Mouse (Mus musculus) embryo, embryonic 10.5 days (tissue): ENCODE results near the gene Cables2.
A peak's percentile ranks its signal among the peaks of the same experiment; 100 is the strongest.

Experiments
- DNase-seq: peaks from one replicate; pipeline ENCODE4 v3.0.0-alpha.2; 2015; ENCODE audit warnings: low spot score

Cables2 gene

DNA sequence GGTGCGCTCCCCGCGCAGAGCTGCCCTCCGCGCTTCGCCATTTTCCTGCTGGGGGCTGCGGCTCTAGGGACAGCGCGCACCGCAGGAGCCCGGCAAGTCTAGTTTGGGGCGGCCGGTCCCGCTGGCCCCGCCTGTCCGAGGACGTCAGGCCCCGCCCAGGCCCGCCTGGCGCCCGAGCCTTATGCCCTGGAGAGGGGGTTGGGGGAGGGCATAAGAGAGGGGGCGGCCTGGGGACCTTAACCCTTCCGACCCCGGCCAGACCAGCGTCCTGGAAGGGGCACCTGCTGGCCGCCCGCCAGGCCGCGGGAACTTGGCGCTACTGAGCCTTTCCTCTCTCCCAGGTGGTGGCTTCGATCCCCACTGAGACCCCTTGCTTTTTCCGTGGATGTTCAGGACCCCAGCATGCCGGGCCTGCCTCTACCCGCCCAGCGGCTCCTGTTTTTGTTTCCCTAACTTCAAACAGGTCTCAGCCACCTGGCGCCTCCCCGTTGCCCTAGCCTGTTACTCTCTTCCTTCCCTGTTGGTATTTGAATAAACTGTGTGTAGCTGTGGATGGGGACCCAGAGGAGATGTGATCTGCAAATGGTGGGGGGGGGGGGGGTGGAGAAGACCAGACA is 47.4 kb downstream of the Cables2 start, which contains the start of gene Lama5:
Gene Lama5 (minus strand): TSS at position 98 of the 617 bp plus-strand sequence.
- DNase-seq, result peak; percentile 85

DNA sequence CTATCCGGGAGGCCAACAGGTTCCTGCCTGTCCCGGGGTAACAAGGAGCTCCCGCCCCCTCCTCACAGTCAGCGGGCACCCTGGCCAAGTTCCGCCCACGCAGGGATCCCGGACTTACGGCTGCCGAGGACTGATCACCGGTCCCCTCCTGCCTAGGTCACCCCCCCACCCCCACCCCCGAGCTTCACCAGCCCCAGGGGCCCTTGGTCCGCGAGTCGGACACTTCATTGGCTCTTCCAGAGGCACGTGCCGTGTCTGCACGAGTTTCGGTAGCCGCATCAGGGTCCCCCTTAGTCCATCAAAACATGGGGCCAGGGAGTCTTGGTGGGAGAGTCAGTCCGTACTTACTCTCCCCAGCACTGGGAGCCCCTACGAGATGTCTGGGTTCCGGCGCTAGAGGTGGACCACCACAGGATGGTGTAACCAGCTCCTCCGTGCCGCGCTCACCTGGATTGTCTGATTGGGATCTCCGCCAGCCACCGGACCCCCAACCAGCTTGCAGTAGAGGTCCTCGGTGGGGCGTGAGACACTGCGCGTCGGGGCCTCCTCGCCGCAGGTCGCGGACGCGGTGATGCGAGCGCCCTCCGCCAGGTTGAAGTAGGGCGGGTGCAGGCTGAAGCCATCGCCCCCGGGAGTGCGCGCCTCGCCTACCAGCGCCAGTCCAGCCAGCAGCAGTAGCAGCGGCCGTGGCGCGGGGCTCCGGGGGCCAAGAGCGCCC is 48.1 kb downstream of the Cables2 start:
- peak; percentile 62 for DNase-seq

DNA sequence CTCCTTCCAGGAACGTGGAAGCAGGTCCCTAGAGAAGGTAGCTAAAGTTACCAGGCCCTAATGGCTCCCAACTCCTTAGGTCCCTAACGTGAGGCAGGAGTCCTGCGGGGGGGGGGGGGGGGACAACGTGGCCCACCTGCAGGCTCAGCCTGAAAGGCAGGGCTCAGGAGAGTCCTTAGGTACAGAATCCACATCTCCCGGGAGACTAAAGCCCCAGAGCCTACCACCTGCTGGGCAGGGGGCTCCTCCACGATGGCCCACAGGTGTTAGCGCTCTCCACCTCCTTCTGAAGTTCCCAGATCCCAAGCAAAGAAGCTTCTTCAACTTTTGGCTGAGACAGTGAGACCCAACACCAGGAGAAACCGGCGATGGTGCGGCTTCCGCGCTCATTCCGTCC is 48.7 kb downstream of the Cables2 start:
- no peak for DNase-seq

DNA sequence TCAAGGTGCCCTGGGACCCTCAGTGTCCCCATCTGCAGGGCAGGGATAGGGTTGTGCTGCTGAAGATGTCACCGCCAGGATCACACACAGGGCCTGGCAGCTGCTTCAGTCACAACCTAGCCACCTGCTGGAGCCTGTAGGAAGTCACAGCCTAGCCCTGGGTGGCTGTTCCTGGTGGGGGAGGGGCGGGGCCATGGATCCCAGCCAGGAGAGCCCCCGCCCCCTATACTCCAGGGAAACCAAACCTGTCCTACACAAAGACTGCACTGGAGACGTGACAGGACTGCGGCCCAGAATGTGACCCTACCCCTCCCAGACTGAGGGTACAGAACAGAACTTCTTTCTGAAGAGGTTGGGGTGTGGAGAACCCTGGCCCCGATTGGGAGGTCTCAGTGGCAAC is 51.0 kb downstream of the Cables2 start:
- DNase-seq, result peak; percentile 54

DNA sequence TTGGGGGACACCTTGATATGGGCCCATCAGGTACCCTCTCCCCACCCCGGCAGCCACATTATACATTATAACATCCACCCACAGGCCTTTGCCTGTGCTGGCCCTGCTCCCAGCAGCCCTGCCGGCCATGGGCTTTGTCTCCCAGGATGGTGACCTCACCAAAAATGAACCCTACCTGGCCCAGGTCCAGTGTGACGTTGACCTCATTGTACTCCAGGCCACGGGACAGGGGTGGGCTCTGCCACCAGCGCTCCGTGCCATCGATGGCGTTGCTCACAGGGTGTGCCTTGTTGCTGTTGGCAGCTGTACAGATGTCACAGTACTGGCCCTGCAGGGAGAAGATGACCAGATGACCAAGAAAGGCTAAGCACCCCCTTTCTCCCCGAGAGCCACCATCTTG is 52.2 kb downstream of the Cables2 start:
- no peak for DNase-seq

DNA sequence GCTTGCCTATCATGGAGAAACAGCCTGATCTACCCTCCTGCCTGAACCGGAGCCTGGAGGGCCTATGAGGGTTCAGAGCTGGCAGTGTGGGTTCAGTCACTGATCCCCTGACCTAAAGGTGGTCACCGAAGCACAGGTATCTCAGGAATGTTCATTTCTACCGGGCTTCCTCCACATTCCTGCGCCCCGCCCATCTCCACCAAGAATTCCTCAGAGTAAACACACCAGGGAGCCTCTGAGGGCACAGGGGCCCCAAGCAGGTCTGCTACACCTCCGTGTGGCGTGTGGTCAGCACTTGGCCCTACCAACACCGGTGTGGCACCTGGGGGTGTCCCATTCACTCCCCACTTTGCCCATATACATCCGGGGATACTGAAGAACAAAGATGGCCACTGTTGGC is 53.1 kb downstream of the Cables2 start:
- DNase-seq, result no peak

DNA sequence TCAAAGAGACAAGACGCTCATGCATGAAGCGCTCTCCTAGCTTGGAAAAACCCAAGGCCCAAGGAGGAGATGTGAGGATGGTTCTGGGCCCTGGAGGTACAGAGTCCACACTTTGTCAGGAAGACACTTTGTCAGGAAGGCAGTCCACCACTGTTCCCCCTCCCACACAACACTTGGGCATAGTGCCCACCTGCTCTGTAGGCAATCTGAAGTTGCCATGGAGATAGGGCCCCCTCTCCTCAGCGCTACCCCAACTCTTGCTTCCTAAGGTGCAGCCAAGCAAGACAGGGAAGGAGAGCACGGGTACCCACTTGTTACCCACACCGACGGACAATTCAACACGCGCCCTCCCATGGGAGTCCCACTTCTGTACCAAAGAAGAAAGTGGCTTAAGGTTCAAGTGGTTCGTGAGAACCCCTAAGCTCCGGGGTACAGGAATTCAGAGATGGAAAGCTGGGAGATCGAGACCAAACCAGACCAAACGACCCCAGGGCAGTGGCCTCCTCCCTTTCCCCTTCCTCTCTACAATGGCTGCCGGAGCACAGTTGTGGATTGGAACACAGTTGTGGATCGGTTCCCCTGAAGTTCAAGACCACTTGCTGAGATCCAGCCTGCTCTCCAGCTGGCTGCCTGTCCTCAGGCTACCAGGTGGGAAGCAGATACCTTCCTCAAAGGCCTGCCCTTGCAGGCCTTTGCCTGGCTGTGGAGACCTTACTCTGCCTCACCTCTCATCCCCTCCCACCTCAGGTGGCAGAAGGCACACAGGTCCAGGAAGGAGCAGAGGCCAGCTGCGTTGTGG is 54.0 kb downstream of the Cables2 start:
- DNase-seq, result no peak

DNA sequence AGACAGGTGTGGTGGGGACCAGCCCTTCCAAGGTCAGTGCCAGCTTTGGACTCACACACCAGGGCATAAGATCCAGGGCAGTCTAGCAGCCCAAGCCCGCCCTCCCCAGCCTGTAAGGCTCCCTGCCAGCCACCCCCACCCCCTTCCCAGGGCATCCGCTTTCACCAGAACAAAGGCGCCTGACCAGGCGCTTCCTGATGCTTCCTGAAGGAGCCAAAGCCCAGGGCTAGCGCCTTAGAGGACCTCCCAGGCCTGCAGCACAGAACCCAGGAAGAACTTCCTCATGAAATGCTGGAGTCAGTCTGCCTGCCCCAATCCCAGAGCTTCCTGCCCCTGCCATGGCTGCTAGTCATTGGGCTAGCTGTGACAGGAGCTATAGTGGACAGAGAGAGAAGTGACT is 54.6 kb downstream of the Cables2 start:
- no peak for DNase-seq

DNA sequence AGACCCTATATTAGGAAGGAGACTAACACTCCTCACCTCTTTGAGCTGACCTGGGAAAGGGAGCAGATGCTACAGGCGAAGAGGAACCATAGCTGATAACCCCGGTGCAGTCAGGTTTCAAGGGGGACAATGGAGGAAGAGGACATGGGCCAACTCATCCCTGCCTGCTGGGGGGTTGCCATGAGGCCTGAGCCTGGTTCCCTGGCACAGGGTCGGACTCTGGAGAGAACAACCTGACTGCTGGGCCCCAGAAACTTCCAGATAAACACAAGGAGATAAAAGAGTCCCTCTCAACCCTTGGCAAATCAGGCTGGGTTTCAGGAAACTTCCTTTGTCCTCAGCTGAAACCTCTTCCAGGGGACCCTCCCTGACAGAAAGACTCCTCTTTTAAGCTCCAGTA is 55.1 kb downstream of the Cables2 start:
- DNase-seq, result no peak

DNA sequence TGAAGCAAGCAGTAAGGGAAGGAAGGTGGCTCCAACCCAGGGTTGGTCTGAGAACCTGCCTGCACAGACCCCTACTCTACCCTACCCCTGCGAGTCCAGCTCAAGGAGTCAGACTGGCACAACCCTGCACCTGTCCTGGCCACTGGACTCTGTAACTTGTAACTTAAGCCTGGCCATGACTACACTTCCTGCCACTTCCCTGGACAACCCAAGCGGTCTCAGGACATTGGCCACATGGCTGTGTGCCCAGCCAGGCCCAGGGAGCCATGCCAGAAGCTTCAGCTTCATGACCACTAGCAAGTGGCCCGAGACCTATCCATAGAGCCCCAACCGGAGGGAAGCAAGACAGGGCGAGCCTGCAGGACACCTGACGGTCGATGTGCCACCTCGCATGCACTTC is 55.7 kb downstream of the Cables2 start:
- DNase-seq, result no peak

DNA sequence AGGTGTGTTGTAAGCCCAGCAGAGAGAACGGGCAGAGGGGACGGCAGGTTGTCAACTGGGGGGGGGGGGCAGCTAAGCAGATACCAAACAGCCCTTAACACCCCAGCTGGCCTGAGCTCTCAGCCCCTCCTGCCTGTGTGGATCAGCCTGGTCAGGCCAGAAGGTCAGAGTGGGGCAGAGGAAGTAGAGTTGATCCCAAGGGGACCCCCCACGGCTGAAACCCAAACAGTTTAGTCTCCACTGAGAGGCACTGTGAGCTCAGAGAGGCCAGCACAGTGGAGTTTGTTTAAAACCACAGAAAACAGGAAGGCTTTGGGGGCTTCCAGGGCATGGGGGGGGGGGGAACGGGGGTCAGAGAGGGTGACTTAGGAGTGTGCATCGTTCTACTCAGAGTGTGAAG is 56.4 kb downstream of the Cables2 start:
- DNase-seq, result no peak

DNA sequence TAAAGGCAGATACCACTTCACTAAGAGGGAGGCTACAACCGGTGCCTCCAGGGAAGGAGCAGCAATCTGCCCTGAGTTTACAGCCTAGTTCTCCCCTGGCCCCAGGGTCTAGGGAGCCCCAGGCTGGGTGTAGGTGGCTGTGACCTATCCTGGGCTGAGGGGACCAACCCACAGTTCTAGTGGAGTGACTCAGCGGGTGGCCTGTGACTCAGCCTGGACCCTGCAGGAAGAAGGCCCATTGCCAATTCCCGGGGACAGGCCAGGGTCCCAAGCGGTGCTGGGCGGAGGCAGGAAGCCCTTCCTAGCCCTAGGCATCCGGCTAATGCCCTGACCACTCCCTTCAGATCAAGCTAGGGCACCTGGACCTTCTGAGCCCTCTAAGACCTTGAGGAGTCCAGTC is 57.3 kb downstream of the Cables2 start:
- DNase-seq, result no peak

DNA sequence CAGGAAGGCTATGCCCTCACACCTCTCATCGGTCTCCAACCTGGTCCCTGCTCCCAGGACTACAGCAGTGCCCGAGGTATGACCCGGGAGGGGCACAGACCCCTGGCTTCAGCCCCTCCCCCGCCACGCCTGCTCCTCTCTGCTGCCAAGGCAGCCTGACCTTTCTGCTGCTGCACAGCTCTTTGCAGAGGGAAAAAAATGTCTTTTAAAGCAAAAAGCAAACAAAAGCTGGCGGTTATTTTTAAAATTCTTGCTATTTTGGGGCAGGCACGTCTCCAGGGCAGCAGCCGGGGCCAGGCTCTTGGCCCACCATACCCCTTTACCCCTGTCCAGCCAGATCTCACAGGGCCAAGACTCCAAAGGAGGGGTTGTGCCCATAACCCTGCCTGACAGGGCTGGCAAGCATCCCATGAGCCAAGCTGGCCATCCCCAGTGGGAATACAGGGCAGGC is 58.3 kb downstream of the Cables2 start:
- DNase-seq, result no peak

DNA sequence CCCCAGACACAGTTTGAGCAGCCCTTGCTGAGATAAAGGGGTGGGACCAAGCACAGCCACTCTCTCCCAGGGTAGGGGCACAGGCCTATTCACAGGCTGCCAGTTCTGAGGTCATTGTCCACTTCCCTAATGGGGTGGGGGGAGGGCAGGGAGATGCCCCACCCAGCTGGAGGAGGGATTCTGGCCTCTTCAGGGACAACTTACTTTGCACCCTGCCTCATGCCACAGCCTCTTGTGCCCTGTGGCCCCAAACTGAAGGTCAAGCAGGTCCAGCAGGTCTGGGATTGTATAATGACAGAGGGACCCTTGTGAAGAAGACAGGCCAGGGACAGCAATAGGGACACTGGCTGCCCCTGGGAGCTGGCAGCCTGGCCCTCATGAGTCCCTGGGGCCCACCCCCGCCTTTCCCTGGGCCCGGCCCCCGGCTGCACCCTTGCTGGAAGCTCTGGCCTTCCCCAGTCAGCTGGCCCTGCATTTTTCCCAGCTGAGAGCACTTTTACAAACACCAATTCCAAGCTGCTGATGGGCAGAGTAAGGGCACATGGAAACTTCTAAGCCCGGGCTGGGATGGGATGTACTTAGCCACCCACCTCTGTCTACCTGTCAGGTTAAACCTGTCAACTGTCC is 58.8 kb downstream of the Cables2 start:
- no peak for DNase-seq

DNA sequence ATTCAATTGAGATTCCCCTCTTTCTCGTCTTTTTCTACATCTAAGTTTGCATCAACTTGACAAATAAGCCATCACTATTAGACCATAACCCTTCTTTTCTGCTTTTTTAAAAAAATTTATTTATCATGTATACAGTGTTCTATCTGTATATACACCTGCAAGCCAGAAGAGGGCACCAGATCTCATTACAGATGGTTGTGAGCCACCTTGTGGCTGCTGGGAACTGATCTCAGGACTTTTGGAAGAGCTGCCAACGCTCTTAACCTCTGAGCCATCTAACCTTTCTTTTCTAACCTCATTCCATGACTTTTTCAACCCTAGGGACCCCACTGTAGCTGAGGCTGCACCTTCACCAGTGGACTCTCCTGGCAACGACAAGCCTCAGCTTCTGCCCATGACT is 61.0 kb downstream of the Cables2 start:
- no peak for DNase-seq

DNA sequence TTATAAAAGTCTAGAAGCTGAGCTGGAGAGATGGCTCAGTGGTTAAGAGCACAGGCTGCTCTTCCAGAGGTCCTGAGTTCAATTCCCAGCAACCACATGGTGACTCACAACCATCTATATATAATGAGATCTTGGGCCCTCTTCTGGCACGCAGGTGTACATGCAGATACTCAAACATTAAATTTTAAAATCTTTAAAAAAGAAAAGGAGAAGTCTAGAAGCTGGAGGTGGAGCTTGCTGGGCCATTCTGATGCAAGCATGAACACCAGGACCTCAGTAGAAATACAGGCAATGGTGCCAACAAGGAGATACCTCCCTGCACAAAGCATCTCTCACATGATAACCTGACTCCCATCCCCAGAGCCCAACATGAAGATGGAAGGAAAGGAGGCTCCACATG is 64.3 kb downstream of the Cables2 start:
- no peak for DNase-seq
